Mouse (Mus musculus): ENCODE results near the gene Spin1. TPM values are rescaled to one million over a fixed set of nuclear protein-coding genes. Genes with fewer than 3 reads are reported as not detected.

The Spin1 gene
- polyA plus RNA-seq, 1 experiment from 2014 or later = 94.0 TPM

Other genes with a start within 250 kb of the Spin1 start
- 1.1 and 1.2 TPM in 2 replicates for gene Nxnl2, start 70.1 kb downstream of the Spin1 start, polyA plus RNA-seq (2015; fragmentation: Nextera tagmentation; extraction: Ambion mirVana)

Data from kidney, embryonic 16.5 days (tissue).